Mouse (Mus musculus): Measurements from ENCODE around the gene Fezf2.

Gene Fezf2

DNA sequence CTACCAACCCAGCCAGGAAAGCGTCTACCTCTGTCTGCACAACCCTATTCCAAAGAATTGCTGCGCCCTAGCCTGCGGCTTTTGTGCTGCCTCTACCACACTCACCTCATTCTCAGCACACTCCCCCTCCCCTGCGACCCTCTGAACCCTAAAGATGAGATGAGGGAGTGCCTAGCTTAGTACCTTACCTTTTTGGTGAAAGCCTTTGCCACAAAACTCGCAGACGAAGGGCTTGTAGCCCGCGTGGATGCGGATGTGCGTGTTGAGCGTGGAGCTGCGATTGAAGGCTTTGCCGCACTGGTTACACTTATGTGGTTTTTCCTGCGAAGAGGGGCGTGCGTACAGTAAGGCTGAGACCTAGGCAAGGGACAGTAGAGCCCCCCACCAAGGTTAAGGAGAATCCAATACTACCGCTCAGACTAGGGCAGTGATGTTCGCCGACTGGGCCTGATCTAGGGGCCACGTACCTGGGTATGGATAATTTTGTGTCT, 4.5 kb downstream of the Fezf2 start:
- in situ Hi-C loops (cut with MboI; ENCODE audit: unreplicated experiment in 2 of 2), result no loop called here

- in situ Hi-C loops (cut with MboI; ENCODE audit: unreplicated experiment in 2 of 2), result no loop called here
These were observed 5.4 kb downstream of the Fezf2 start for GRCm38 (mm10) chr14:12342458-12343131.

- in situ Hi-C loops (cut with MboI; ENCODE audit: unreplicated experiment in 2 of 2), result no loop called here
These were observed 6.1 kb downstream of the Fezf2 start for GRCm38 (mm10) chr14:12341789-12342457.

DNA sequence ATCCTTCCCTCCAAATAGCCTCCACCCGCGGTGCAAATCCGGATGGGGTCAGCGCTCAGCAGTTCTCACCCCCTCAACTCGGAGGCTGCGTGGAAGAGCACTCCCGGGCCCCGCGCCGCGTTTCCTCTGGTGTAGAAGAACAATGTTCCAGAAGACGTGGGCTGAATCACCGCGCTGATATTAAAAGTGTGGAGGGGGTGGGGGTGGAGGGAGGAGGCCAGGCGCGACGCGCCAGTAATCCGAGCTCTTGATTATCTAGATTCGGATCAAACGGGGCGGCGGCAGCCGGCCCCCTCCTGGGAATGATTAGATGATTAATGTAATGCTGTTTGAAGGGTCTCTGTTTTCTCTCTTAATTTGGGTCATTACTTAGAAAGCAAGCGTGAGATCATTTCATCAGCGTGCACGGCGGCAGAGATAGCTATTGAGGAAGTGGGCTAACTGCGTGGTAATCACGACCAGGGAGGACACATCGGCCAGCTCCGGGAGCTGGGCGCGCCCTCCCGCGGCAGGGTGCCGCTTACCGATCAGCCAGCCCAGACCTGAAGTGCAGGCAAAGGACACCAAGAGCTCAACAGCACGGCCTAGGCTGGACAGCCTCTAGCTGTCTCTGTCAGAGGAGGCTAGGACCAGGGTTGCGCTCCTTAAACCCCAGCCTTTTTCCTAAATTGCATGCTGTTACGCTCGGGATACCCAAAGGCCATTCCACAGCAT, 6.8 kb downstream of the Fezf2 start:
- in situ Hi-C loops (cut with MboI; ENCODE audit: unreplicated experiment in 2 of 2), result no loop called here

- in situ Hi-C loops (cut with MboI; ENCODE audit: unreplicated experiment in 2 of 2), result no loop called here
These were observed 7.5 kb downstream of the Fezf2 start for GRCm38 (mm10) chr14:12340238-12341074.

DNA sequence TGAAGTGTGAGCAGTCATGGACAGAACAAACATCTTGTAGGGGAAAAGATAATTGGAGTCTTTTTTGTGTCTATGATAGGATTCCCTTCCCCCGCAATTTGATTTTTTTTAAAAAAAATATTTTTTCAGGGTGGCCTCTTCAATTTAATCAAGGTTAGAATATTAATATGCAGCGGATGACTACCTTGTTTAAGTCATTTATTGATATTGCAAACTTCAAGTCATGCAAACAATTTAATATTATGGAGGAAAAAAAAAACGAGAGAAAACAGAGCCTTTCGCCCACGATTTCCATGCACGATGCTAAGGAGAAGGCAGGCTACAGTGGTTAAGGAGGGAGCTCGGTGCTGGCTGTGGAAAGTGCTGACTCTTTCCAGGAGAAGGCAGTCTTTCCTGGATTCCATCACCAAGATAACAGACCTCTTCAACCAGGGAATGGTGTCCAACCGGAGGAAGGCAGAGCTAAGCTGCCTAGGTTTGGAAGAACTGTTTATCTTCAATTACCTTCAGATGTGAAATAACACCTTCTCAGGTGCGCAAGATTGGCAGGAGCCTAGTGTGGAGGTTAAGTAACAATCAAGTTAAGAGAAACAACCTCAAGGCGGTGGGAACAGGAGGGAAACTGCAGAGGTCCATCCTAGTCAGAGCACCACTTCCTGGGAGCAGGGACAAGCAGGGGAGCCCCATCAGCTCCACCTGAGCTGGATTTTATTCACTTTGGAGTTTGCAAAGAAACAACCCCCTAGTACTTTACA, 9.0 kb downstream of the Fezf2 start:
- in situ Hi-C loops (cut with MboI; ENCODE audit: unreplicated experiment in 2 of 2), result no loop called here

GRCm38 (mm10) chr14:12337998-12338809, 9.8 kb downstream of the Fezf2 start:
- in situ Hi-C loops (cut with MboI; ENCODE audit: unreplicated experiment in 2 of 2), result no loop called here

GRCm38 (mm10) chr14:12337421-12337997, 10.5 kb downstream of the Fezf2 start:
- in situ Hi-C loops (cut with MboI; ENCODE audit: unreplicated experiment in 2 of 2), result no loop called here

- in situ Hi-C loops (cut with MboI; ENCODE audit: unreplicated experiment in 2 of 2), result no loop called here
These were observed 13.1 kb downstream of the Fezf2 start for GRCm38 (mm10) chr14:12334925-12335324.

- in situ Hi-C loops (cut with MboI; ENCODE audit: unreplicated experiment in 2 of 2), result no loop called here
These were observed 14.4 kb downstream of the Fezf2 start for GRCm38 (mm10) chr14:12333622-12334021.

GRCm38 (mm10) chr14:12303106-12303505, 44.9 kb downstream of the Fezf2 start:
- in situ Hi-C loops (cut with MboI; ENCODE audit: unreplicated experiment in 2 of 2), result no loop called here

- in situ Hi-C loops (cut with MboI; ENCODE audit: unreplicated experiment in 2 of 2), result no loop called here
These were observed 47.3 kb downstream of the Fezf2 start for GRCm38 (mm10) chr14:12300677-12301076.

DNA sequence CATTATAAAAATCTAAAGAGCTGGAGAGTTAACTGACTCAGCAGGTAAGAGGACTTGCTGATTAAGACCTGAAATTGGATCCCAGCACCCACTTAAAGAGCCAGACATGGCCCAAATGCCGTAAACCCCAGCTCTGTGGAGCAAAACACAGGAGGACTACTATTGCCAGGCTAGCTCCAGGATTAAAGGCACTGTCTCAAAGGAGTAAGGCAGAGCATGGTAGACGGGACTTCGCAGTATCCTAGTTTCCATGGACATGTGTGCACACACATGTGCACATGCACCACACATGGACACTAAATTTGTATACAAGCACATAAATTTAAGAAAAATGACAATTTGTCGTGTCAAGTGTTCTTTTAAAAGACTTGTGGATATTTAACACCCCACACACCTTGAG, 47.7 kb downstream of the Fezf2 start:
- in situ Hi-C loops (cut with MboI; ENCODE audit: unreplicated experiment in 2 of 2), result no loop called here

DNA sequence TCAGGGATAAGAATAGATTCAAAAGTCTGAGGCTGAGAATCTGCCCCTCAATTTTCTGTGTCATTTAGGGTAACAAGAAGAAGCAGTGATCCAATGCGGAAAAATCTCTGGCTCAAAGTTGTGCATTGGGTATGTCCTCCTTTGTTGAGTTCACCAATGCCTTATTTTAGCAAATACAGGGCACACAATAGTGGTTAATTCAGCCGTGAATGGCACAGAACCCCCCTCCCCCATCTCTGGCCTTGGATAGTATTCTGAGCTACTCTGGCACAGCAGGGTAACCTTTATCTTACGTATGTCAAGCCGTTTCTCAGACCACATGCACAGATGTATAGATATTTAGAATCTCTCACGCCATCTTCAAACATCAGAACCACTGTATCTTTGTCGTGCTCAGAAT, 48.3 kb downstream of the Fezf2 start:
- in situ Hi-C loops (cut with MboI; ENCODE audit: unreplicated experiment in 2 of 2), result no loop called here

DNA sequence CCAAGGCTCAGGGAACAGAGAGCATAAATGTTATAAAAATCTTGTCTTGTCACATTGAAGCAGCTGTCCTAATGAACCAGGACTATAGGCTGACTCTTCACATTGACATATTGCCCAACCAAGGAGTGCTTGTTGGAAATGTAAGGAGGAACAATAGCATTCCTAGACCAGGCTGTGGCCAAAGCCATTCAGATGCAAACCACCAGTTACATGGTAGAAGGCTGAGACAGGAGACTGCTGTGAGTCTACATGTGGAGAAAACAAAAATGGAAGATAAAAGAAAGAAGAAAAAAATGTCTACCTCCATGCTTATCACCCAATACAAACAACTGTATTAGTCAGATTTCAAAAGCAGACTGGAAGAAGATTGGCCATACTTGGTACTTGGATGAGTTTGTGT, 48.8 kb downstream of the Fezf2 start:
- in situ Hi-C loops (cut with MboI; ENCODE audit: unreplicated experiment in 2 of 2), result no loop called here

GRCm38 (mm10) chr14:12296391-12296790, 51.6 kb downstream of the Fezf2 start:
- in situ Hi-C loops (cut with MboI; ENCODE audit: unreplicated experiment in 2 of 2), result no loop called here
